Mouse (Mus musculus): ENCODE measurements around the gene Paqr8.

GRCm38 (mm10) chr1:20908541-20908940 lies 18.1 kb downstream of the Paqr8 start:
- TF ChIP-seq POLR2A (IDR thresholded peaks at IDR 0.05; ENCODE audit: borderline replicate concordance, control insufficient read depth, low read depth, low read length) (no peak), CTCF (IDR thresholded peaks at IDR 0.05; ENCODE audit: control insufficient read depth, insufficient read depth, low read length) (no peak)

Measured in bone marrow, adult 2 months (tissue).